Mouse (Mus musculus): ENCODE results near the gene Cphx3.
"Not testable (repeated sequence)": the region's sequence is repeated elsewhere in the genome, so short reads cannot be mapped to it uniquely, and the experiment has no call there.

The Cphx3 gene

DNA sequence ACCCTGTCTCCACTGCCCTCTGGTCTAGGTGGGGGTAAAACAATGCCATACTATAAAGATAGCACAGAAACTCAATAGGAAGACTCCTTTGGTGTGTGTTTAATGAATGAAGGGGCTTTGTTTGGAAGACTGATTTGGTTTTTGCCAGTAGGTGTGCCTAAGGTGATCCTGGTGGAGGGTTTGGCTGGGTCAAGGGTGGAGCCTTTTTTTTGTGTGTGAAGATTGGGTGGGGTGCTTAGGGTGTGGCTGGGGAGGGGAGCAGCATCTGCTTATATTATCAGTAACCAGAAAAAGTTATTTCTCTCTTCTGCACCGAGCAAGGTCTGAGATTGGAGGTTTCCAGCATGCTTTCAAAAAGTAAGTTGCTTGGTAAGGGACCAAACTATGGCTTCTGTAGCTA lies at the start of gene Cphx3:
Gene Cphx3 (plus strand): TSS at position 301 of the 400 bp plus-strand sequence.
- not testable (repeated sequence) for DNase-seq (ENCODE audit: extremely low read depth, low read depth, low spot score)

DNA sequence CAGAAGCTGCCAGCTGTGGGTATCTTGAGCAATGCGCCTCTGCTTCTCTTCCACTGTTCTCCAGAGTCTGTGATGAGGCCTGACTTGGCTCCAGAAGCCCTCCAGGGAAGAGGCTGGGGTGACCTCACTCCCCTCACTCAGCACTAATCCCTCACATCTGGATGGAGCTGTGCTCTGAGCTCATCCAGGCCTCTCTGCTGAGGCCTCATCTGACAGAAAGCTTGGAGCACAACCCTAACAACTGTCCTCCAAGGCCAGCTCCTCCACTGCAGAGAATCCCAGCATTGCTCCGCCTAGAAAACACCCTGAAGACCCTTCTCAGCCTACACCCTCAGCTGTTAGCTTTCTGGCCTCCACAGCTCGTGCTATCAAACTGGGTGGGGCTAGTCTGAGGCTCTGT lies 47.7 kb upstream of the Cphx3 start:
- not testable (repeated sequence) for DNase-seq (ENCODE audit: extremely low read depth, low read depth, low spot score)

DNA sequence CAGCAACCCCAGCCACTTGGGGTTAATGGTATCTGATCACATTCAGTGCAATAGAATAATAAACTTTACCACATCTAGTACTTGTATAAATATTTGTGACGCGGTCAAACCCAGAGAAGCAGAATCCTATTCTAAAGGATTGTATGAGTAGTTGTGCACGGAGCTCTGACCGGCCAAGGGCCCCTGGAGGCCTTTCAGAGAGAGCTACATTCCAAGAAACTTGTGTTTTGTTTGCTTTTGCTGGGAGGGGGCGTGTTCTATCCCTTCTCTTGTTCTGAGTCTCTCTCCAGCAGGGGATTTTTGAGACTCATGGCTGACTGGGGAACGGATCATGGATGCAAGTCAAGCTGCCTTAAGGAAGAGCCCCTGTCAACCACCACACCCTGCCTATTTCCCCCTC lies 46.7 kb upstream of the Cphx3 start:
- not testable (repeated sequence) for DNase-seq (ENCODE audit: extremely low read depth, low read depth, low spot score)

DNA sequence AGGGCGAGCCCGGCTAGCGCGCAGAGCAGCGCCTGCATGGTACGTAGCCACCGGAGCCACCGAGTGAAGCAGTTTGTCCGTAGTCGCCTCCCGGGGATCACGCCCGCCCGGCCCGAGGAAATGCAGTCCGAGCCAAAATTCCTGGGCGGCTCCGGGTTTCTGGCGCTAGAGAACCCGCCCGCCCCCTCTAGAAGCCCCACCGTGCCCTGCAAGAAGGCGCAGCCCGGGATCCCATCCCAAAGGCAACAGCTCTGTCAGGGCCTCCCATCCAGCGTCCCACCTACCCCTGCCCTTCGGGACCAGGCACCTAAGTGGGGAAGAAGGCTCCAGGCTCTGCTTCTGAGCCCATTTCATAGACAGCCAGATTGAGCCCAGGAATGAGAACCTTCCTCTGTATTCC lies 39.5 kb upstream of the Cphx3 start, which contains the start of gene Gm9780:
Gene Gm9780 (minus strand): TSS at position 101 of the 400 bp plus-strand sequence.
- DNase-seq (ENCODE audit: extremely low read depth, low read depth, low spot score): not testable (repeated sequence)

DNA sequence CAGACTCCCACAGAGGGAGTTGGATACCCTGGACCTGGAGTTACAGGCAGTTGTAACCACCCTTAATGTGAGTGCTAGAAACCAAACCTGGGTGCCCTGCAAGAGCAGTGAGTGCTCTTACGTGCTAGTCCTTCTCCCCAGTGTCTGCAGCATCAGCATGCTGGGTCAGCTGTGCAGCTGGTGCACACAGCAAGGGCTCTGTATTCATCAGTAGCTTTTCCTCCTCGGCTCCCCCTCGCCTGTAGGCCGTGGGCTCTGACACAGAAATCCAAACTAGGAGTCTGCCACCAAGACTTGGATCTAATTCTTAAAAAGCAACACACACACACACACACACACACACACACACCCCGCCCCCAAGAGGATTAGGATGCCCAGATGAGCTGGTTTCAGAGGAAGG lies 37.1 kb upstream of the Cphx3 start:
- DNase-seq (ENCODE audit: extremely low read depth, low read depth, low spot score): not testable (repeated sequence)

DNA sequence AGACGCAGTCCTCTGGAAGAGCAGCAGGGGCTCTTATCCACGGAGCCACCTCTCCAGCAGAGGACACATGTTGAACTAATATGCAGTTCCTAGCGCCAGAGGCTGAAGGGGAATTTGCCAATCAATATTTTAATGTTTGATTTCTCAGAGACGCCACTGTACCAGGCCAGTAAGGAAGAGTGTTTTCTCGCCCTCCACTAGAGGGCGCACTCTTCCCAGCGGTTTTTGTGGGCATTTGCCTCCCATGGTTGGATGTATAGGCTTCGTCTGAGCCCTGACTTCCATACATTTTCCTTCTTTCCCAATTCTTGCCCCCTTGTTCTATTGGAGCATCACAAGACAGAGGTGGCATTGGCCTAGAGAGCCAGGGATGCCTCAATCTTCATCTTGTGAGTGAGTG lies 35.1 kb upstream of the Cphx3 start:
- DNase-seq (ENCODE audit: extremely low read depth, low read depth, low spot score): not testable (repeated sequence)

DNA sequence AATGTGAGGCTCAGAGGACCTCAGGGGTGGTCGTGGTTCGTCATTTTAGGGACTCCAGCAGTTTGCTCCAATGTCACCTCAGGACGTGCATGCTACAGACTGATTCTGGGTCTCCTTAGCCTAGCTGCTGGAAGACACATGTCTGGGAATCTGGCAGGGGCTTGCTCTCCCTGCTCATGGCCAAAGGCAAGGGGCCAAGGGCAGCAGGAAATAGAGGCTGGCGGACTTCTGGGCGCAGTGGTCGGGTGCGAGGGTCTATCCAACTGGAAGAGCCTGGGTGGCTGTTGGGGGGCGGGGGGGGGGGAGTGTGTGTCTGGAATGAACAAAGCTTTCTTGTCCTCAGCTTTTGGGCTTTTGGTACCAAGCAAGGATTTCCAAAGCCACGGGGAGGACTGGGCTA lies 33.3 kb upstream of the Cphx3 start:
- DNase-seq (ENCODE audit: extremely low read depth, low read depth, low spot score): not testable (repeated sequence)

DNA sequence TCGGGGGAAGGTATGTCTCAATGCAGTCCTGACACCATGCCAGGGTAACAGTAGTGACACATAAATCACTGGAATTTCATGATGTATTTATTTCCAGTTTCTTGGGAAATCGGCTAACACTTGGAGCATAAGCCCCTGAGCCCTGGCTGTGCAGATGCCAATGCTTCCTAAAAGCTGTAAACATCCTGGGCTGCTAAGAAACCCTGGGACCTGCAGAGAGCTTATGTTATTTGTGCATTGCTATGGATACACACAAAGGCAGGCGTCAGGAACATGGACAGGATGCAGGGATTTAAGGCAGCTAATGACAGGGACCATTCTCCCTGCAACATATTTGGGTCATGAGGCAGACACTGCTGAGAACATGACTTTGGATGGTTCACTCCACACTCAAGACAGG lies 23.9 kb upstream of the Cphx3 start:
- DNase-seq (ENCODE audit: extremely low read depth, low read depth, low spot score): not testable (repeated sequence)

DNA sequence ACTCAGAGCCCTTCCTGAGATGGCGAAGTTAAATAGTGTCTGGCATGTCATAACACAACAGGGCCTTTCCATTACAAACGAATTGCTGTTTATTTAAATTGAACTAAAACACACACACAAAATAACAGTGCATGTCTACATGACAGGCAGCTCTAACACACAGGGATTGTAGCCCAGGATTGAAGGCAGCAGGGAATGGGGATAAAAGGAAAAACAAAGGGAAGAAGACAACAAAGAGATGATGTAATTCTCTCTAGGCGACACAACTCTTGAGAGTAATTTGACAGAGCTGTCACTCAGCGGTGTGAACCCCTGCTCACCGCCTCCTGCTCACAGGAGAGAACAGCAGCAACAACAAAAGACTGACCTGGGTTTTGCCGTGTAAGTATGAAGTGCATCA lies 22.7 kb upstream of the Cphx3 start:
- DNase-seq (ENCODE audit: extremely low read depth, low read depth, low spot score): not testable (repeated sequence)

DNA sequence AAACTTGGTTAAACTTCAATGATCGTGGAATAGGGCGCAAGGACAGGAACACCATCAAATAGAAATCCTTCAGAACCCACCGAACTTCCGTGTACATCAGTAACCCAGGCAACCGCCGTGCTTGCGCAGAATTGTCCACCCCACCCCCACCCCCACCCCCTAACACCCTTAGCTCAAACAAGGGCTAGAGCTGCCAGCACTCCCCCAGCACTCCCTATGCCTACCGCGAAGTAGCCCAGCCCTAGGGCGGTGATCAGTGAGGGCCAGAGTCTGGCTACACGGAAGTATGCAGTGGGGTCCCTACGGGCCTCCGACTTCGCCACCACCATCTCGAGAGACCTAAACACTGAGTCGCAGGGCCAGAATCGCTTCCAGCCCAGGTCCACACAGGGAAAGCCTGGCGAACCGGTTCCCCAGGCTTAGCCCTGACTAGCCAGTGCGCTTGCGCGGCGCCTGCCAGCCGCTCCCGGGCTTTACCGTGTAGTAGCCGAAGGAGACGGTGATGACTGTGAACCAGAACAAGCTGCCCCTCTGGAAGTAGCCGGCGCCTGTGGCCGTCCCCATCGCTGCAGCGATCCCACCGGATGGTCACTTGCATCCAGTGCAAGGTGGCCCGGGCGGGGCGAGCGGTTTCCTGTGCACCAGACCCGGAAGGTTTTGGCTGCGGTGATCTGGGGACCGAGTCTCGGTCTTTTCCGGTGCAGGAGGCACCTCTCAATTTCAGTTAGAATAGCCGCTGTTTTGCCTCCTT lies 15.3 kb upstream of the Cphx3 start:
- DNase-seq (ENCODE audit: extremely low read depth, low read depth, low spot score): not testable (repeated sequence)

DNA sequence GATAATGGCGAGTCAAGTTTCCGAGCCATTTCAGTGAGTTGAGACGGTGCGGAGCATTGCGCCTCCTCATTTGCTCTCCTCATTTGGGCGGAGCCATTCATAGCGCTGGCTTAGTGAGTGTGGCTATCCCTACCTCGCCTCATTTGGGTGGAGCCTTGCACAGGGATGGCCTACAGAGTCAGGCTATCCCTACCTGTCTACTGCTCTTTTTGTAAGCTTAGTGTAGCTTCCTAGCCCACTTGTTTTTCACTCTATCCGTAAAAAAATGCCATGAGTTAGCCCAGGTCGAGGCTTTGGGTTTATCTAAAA lies 14.8 kb upstream of the Cphx3 start, which contains the start of gene Tmem254c:
Gene Tmem254c (minus strand): TSS at position 31 of the 309 bp plus-strand sequence.
- DNase-seq (ENCODE audit: extremely low read depth, low read depth, low spot score): not testable (repeated sequence)

DNA sequence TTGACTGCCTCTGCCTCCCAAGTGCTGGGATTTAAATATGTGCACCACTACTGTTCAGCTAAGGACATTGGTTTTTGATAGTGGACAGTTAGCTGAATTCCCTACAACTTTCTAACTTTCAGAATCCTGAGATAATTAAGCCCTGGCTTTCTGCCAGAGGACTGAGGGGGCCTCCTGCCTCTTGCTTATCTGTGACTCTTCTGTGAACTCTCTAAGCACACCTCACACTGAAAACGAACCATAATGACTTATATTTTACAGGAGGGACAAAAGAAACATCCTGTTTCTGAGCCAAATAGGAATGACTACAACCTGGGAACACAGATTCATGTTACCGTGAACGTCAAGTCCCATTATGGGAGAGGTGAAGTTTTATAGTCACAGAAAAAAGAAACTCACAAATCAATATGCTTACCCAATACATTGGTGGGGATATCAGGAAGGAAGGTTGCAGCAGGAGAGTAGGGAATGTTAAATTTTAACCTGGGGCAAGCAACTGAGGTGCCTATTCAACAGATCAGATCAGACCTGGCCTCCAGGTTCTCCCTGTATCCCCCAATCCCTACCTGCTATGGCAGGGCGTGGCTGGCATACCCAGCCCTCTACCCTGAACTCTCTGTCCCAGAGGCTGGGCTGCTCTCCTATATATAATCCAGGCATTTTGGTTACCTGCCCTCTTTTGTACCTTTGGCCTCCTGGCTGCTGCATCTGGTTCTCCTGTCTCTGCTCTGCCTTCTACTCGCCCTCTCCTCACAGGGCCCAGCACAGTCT lies 5.3 kb upstream of the Cphx3 start:
- DNase-seq (ENCODE audit: extremely low read depth, low read depth, low spot score): not testable (repeated sequence)

DNA sequence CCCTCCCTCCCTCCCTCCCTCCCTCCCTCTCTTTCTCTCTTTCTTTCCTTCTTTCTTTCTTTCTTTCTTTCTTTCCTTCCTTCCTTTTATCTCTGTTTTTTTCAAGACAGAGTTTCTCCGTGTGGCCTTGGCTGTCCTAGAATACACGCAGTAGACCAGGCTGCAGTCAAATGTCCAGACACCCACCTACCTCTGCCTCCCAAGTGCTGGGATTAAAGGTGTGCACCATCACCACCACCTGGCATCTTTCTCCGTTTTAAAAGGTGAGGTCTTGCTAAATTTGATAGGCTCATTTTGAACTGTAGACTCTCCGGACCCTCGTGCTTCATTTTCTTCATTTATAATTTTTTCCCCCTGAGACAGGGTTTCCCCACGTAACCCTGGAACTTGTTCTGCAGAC lies 881 bp upstream of the Cphx3 start, which contains the start of gene Cphx2:
Gene Cphx2 (plus strand): TSS at position 301 of the 400 bp plus-strand sequence.
- not testable (repeated sequence) for DNase-seq (ENCODE audit: extremely low read depth, low read depth, low spot score)

DNA sequence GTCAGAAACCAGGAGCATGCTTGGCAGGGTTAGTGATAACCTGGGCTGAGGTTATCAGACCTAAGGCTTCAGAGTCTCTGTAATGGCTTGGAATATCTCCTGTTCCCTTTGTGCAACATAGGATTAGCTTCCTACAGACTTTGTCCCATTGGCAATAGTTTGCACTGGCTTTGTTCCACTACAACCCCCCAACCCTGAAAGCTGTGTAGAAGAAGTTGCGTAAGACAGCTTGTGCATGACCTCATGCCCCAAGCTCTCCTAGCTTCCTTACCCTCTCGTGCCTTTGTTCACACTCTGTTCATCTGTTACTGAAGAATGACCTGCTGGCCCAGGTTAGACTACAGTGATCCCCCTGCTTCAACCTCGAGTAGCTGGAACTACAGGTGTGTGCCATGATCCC lies 15.5 kb downstream of the Cphx3 start:
- not testable (repeated sequence) for DNase-seq (ENCODE audit: extremely low read depth, low read depth, low spot score)

DNA sequence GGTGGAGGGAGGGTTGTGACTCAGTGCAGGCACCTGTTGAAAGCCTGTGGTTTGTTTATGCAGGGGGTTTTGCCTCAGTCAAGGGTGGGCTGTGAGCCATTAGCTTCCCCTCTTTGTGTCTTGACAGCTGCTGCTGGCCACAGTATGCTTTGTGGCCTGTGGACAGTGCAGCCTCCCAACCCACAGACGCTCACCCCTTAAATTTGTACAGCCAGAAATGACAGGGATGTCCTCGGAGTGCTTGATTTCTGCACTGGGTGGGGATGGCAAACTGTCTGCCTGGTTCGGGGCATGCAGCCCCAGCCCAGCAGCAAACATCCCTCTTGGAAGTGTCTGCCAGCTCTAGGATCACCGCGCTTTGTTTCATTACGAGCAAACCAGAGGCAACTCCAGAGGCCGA lies 36.1 kb downstream of the Cphx3 start, which contains the start of gene Duxbl2:
Gene Duxbl2 (plus strand): TSS at position 200 of the 400 bp plus-strand sequence.
- DNase-seq (ENCODE audit: extremely low read depth, low read depth, low spot score): not testable (repeated sequence)

DNA sequence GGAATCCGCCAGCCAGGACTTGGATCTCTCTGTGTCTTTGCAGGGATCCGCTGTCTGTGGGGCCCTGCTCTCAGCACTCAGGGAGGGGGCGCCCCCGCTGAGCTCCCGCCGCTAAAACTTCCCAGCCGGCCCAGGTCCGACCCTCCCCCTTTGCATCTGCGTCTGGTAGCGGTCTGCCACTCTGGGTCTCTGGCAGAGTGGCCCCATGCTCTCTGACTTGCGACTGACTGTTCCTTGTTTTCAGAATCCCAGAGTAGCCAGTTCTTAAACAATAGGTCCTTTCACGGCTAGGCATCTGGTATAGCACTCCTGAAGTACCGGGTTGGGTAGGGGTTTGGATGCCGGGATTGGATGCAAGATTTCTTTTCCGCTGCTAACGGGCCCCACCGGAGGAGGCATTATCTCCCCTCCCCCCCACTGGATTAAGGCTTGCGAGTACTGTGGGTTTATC lies 36.5 kb downstream of the Cphx3 start:
- DNase-seq (ENCODE audit: extremely low read depth, low read depth, low spot score): not testable (repeated sequence)

DNA sequence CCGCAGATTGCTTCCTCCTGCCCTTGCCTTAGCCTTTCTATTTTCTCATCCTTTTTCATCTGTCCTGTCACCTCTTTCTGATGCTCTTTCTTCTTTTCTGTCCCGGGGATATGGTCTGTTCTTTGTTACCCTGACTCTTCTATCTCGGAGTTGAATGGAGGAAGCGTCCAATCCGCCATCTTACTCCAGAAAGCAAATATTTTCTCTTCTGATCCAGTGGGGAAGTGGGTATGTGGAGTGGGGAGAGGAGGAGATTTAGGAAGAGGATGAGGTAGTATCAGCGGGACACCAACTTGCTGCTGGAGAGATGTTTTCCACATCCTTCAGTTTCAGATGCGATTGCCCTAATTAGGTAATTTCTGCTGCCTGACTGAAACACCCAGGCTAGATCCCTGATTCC lies 37.0 kb downstream of the Cphx3 start:
- DNase-seq (ENCODE audit: extremely low read depth, low read depth, low spot score): not testable (repeated sequence)

DNA sequence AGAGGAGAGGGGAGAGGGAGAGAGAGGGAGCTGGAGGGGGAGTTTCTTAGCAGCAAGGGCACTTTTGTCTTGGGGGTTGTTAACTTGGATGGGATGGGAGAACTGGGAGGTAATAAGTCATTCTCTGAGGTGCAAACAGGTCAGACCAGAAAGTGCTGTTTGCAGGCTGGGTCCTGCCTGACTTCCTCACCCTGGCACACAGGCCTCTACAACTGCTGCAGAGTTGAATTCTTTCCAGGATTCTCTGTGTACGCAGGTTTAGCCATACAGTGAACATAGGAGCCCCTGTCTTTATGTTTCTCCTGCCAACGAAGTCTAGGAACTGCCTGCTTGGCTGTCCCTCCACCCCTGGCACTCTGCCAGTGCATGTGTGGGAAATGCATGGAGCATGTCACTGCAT lies 65.0 kb downstream of the Cphx3 start:
- DNase-seq (ENCODE audit: extremely low read depth, low read depth, low spot score): not testable (repeated sequence)

DNA sequence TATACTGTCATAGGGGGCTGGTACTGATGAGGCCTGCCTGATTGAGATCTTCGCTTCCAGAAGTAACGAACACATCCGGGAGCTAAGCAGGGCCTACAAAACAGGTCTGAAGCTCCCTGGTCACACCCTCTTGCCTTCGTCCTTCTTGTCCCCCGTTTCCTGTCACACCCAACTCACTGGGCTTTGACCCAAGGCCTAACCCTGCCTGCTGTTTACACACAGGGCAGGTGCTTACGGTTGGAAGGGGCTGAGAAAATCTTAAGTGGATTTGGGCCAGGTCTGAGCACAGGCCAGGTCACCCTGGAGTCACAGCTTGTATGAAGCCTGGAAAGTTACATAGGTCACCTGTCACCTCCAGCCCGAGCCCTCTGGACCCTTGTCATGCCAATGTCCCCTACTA lies 73.9 kb downstream of the Cphx3 start:
- DNase-seq (ENCODE audit: extremely low read depth, low read depth, low spot score): not testable (repeated sequence)

DNA sequence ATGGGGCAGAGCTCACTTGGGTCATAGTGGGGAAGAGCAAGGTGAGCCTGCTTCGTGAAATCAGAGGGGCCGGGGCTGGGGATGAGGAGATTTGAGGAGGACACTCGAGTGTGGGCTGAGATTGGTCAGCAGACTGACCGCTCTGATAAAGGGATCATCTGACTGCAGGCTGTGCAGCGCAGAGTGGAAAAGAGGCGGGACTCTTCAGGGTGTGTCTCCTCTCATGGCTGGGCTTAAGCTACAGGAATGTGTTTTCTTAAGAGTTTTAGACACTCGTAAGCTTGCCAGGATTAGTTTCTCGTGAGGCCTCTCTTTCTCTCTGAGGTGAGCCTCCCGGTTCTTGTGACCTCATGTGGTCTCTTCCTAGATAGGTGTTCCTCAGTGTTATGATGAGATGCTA lies 79.1 kb downstream of the Cphx3 start:
- DNase-seq (ENCODE audit: extremely low read depth, low read depth, low spot score): not testable (repeated sequence)

DNA sequence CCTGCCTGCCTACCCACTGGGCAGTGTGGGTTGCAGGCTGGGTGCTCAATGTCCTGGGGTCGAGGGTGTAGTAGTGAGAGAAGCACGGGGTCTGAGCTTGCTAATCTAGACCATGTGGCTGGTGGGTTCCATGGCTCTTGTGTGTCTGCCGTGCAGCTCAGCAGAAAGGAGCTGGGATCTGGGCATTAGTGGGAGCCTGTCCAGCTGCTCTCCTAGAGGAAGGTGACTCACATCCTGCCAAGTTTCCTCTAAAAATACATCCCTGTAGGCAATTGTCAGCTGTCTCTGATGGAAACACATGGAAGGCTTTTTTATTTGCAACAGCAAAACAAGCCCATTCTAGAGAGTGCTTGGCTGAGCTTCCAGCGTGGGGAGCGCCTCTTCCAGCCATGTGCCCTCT lies 80.3 kb downstream of the Cphx3 start:
- DNase-seq (ENCODE audit: extremely low read depth, low read depth, low spot score): not testable (repeated sequence)

DNA sequence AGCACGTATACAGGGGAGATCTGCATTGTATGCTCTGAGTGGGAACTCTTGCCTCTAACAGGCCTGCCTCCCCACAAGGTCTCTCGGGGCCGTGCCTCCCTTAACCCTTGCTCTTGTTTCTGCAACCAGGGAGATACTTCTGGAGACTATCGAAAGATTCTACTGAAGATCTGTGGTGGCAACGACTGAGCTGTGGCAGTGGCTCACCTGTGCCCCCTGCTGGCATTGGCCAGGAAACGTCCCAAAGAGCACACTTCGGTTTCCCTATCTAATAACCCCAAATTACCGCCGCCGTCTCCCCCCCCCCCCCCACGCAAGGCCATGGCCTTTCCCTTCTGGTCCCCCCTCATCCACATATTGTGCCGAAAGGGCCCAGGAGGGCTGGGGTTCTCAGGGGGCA lies 83.2 kb downstream of the Cphx3 start:
- DNase-seq (ENCODE audit: extremely low read depth, low read depth, low spot score): not testable (repeated sequence)

Data from fat pad, adult 2 months (tissue).